Mouse (Mus musculus): ENCODE results near the gene Zfp949. TPM values are rescaled to one million over a fixed set of nuclear protein-coding genes. Genes with fewer than 3 reads are reported as not detected.

The Zfp949 gene
- total RNA-seq (2021) = 1 to 10 TPM; 6.5 to 6.9 TPM
- 2.6 and 4.1 TPM in 2 replicates for polyA plus RNA-seq (2012; rRNA removed)
- long read RNA-seq, partial matches to known transcripts = 2 of 5 reads
- long read RNA-seq, other reads (novel, unspliced or antisense) = 3 of 5 reads

DNA sequence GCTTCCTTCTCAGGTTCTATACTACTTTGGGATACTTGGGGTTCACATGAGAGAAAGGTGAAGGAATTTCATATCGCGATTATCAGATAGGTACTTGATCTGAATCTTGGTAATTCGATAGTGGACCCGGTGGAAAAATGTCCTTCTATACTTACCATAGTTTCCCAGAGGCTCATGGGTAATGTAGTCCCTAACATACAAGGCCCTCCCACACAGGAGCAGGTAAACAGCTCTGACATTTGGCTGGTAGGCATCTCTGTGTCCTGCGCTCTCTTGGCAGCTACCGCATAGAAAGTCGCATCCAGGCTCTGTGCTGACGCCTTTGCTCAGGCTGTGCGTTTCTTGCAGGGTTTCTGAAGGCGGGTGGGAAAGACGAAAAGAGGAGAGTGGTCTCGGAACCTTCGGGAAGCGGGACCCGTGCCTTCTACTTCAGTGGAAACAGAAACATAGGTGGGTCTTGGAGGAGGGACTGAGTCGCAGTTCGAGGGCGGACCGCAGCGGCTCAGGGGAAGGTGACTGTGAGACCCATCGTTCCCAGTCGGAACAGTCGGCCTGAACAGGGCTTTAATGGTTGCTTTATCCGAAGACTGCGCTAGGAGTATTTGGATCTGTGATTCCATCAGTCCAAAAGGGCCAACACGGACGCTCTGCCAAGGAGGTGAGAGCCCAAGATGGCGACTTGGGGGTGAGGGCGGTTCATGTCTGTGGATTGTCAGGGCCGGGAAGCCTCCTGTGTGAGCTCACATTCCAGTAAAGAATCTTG, at the start of gene Zfp949:
Gene Zfp949, plus strand, starts transcription at position 170 of the 763 bp plus-strand sequence.
- Histone ChIP-seq H3K36me3 (ENCODE audit: control insufficient read depth, insufficient read depth, low read length) (peaks cover 4% of the 10 kb centered on the region), H3K4me3 (peak within 1 kb of the TSS; percentile 85), H3K79me2 (replicated peaks; ENCODE audit: control insufficient read depth, insufficient read depth, low read length) (0 out of 2 replicates have a peak, but pooled peaks cover 3% of the 10 kb centered on the region), H3K9ac (ENCODE audit: low read depth, low read length) (peak within 1 kb of the TSS; percentile 73), H3K27me3 (ENCODE audit: control insufficient read depth, insufficient read depth, low read length) (no peaks in the 10 kb centered on the region), H3K4me1 (ENCODE audit: control insufficient read depth, insufficient read depth, low read length) (peaks cover 3% of the 10 kb centered on the region), H3K27ac (peak within 1 kb of the TSS; percentile 92)
- WGBS = under 1% methylated on average over 30 of the region's 30 CpGs
- intact Hi-C loops (cut with DNase I) = loop anchor here (1.0 to 10.0 kb wide), 5 partner anchors 25 to 306 kb away; partner anchors contain the start of gene Snx14
- TF ChIP-seq CTCF (IDR thresholded peaks at IDR 0.05) (no peak), POLR2A (IDR thresholded peaks at IDR 0.05; ENCODE audit: insufficient read depth, low read depth, low read length) (peak; percentile 81), EP300 (IDR thresholded peaks at IDR 0.05; ENCODE audit: insufficient read depth, low read depth, low read length) (no peak)
- peak; percentile 73 to 75 for DNase-seq

GRCm38 (mm10) chr9:88500112-88500511, 47.7 kb upstream of the Zfp949 start:
- no peak for DNase-seq
- WGBS = 57% methylated on average over 2 of the region's 2 CpGs
- Histone ChIP-seq H3K36me3 (ENCODE audit: control insufficient read depth, insufficient read depth, low read length) (no peaks in the 10 kb centered on the region), H3K27me3 (ENCODE audit: control insufficient read depth, insufficient read depth, low read length) (no peaks in the 10 kb centered on the region), H3K27ac (no peak overlapping the region), H3K4me1 (ENCODE audit: control insufficient read depth, insufficient read depth, low read length) (no peaks in the 10 kb centered on the region), H3K4me3 (no peak overlapping the region), H3K9ac (ENCODE audit: low read depth, low read length) (no peak overlapping the region), H3K79me2 (replicated peaks; ENCODE audit: control insufficient read depth, insufficient read depth, low read length) (no peaks in the 10 kb centered on the region)
- TF ChIP-seq CTCF (IDR thresholded peaks at IDR 0.05) = no peak
- no peak for TF ChIP-seq POLR2A (IDR thresholded peaks at IDR 0.05; ENCODE audit: insufficient read depth, low read depth, low read length)
- TF ChIP-seq EP300 (IDR thresholded peaks at IDR 0.05; ENCODE audit: insufficient read depth, low read depth, low read length) = no peak
- intact Hi-C loops (cut with DNase I) = no loop called here

DNA sequence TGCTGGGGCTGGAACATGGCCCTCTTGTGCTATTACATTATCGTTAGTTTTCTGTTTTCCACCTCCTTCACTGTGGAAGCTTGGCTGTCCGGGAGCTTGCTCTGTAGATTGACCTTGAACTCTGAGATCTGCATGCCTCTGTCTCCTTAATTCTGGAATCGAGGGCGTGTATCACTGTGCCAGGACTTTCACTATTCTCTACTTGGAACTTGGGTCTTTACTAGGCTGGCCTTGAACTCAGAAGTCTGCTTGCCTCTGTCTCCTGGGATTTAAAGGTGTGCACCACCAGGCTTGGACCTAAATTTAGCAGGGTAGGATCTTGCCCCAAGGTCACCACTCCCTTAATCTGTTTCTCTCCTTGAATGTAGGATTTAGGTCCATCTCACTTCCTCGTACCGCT, 46.0 kb upstream of the Zfp949 start:
- no peaks in the 10 kb centered on the region for H3K36me3 ChIP-seq (ENCODE audit: control insufficient read depth, insufficient read depth, low read length)
- no peak overlapping the region for H3K4me3 ChIP-seq
- 88% methylated on average over 6 of the region's 6 CpGs for WGBS
- TF ChIP-seq CTCF (IDR thresholded peaks at IDR 0.05) (no peak), POLR2A (IDR thresholded peaks at IDR 0.05; ENCODE audit: insufficient read depth, low read depth, low read length) (no peak), EP300 (IDR thresholded peaks at IDR 0.05; ENCODE audit: insufficient read depth, low read depth, low read length) (no peak)
- H3K27ac ChIP-seq = no peak overlapping the region
- H3K79me2 ChIP-seq (replicated peaks; ENCODE audit: control insufficient read depth, insufficient read depth, low read length) = no peaks in the 10 kb centered on the region
- DNase-seq = no peak
- H3K9ac ChIP-seq (ENCODE audit: low read depth, low read length) = no peak overlapping the region
- intact Hi-C loops (cut with DNase I) = no loop called here
- no peaks in the 10 kb centered on the region for H3K4me1 ChIP-seq (ENCODE audit: control insufficient read depth, insufficient read depth, low read length)
- H3K27me3 ChIP-seq (ENCODE audit: control insufficient read depth, insufficient read depth, low read length) = no peaks in the 10 kb centered on the region

- 97% methylated on average over 1 of the region's 1 CpGs for WGBS
- H3K27ac ChIP-seq = no peak overlapping the region
- no peak overlapping the region for H3K9ac ChIP-seq (ENCODE audit: low read depth, low read length)
- intact Hi-C loops (cut with DNase I) = no loop called here
- no peaks in the 10 kb centered on the region for H3K27me3 ChIP-seq (ENCODE audit: control insufficient read depth, insufficient read depth, low read length)
- TF ChIP-seq EP300 (IDR thresholded peaks at IDR 0.05; ENCODE audit: insufficient read depth, low read depth, low read length) (no peak), CTCF (IDR thresholded peaks at IDR 0.05) (no peak), POLR2A (IDR thresholded peaks at IDR 0.05; ENCODE audit: insufficient read depth, low read depth, low read length) (no peak)
- no peaks in the 10 kb centered on the region for H3K4me1 ChIP-seq (ENCODE audit: control insufficient read depth, insufficient read depth, low read length)
- H3K4me3 ChIP-seq = no peak overlapping the region
- H3K36me3 ChIP-seq (ENCODE audit: control insufficient read depth, insufficient read depth, low read length) = peaks cover 5% of the 10 kb centered on the region
- H3K79me2 ChIP-seq (replicated peaks; ENCODE audit: control insufficient read depth, insufficient read depth, low read length) = no peaks in the 10 kb centered on the region
- no peak for DNase-seq
Measured at GRCm38 (mm10) chr9:88515546-88515945, 32.3 kb upstream of the Zfp949 start.

DNA sequence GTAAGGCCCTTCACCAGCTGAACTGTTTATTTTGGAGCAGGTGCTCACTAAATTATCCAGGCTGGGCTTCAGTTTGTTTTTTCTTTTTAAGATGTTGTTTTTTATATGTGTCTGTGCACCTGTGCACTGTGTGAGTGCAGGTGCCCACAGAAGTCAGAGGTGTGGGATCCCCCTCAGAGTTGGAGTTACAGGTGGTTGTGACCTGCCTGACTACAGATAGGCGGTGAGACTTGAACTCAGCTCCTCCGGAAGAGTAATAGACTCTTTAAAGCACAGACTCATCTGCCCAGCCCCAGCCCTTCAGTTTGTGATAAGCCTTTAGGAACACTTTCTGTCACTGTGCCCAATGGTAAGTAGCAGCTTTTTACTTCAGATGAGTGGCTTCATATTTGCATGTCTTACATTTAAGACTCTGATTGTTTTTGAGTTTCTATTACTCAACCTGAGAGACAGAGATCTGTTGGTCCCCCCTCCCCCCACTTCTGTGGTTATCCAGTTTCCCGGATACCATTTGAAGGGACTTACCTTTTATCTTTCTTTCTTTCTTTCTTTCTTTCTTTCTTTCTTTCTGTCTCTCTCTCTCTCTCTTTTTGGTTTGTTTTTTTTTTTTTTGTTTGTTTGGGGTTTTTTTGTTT, 31.3 kb upstream of the Zfp949 start:
- intact Hi-C loops (cut with DNase I) = no loop called here

More for the DNA sequence above, 31.3 kb upstream of the Zfp949 start:
- H3K27me3 ChIP-seq (ENCODE audit: control insufficient read depth, insufficient read depth, low read length) = no peaks in the 10 kb centered on the region
- 82% methylated on average over 3 of the region's 3 CpGs for WGBS
- no peak overlapping the region for H3K9ac ChIP-seq (ENCODE audit: low read depth, low read length)
- H3K27ac ChIP-seq = no peak overlapping the region
- H3K4me3 ChIP-seq = no peak overlapping the region
- DNase-seq = no peak
- no peaks in the 10 kb centered on the region for H3K4me1 ChIP-seq (ENCODE audit: control insufficient read depth, insufficient read depth, low read length)
- peaks cover 12% of the 10 kb centered on the region for H3K36me3 ChIP-seq (ENCODE audit: control insufficient read depth, insufficient read depth, low read length)
- no peaks in the 10 kb centered on the region for H3K79me2 ChIP-seq (replicated peaks; ENCODE audit: control insufficient read depth, insufficient read depth, low read length)
- TF ChIP-seq CTCF (IDR thresholded peaks at IDR 0.05) (no peak), EP300 (IDR thresholded peaks at IDR 0.05; ENCODE audit: insufficient read depth, low read depth, low read length) (no peak), POLR2A (IDR thresholded peaks at IDR 0.05; ENCODE audit: insufficient read depth, low read depth, low read length) (no peak)

Measured in heart, adult 2 months (tissue).